Mouse (Mus musculus) megakaryocyte, embryonic 14.5 days (primary cell): ENCODE results near the gene Mrto4. TPM values are rescaled to one million over a fixed set of nuclear protein-coding genes. Genes with fewer than 3 reads are reported as not detected.
"Not testable (repeated sequence)": the region's sequence is repeated elsewhere in the genome, so short reads cannot be mapped to it uniquely, and the experiment has no call there.

ENCODE experiments used
- H3K27me3 ChIP-seq: replicated peaks from 2 replicates; pipeline ENCODE3; 2012; ENCODE audit warnings: inconsistent platforms
- H3K36me3 ChIP-seq: replicated peaks from 2 replicates; pipeline ENCODE3; 2012; ENCODE audit warnings: low read length, inconsistent platforms, mixed read lengths
- H3K4me1 ChIP-seq: 2 replicates; pipeline ENCODE4 v1.6.1; 2012; ENCODE audit warnings: inconsistent platforms
- H3K4me3 ChIP-seq: replicated peaks from 2 replicates; pipeline ENCODE3; 2012; ENCODE audit warnings: moderate library complexity, mild to moderate bottlenecking, inconsistent platforms
- H3K9me3 ChIP-seq: 2 replicates; pipeline ENCODE4 v1.6.1; 2012; ENCODE audit warnings: inconsistent platforms
- FLI1 ChIP-seq: IDR thresholded peaks from 2 replicates; pipeline ENCODE4 v1.6.1; 2012; ENCODE audit warnings: low read length, inconsistent platforms, mixed read lengths
- GATA1 ChIP-seq: IDR thresholded peaks from 3 replicates; pipeline ENCODE4 v1.6.1; 2012; ENCODE audit warnings: mixed read lengths, low read length, inconsistent platforms, borderline replicate concordance
- polyA plus RNA-seq: library from polyadenylated mRNA; stranded (reverse); fragments of >175 nt; gene quantifications from 2 replicates; pipeline ENCODE4 v1.2.3, GENCODE M21; 2012; ENCODE audit warnings: low replicate concordance; ENCODE audit not compliant: insufficient read depth

Mrto4 gene
- 38.8 and 55.8 TPM in 2 replicates for polyA plus RNA-seq

DNA sequence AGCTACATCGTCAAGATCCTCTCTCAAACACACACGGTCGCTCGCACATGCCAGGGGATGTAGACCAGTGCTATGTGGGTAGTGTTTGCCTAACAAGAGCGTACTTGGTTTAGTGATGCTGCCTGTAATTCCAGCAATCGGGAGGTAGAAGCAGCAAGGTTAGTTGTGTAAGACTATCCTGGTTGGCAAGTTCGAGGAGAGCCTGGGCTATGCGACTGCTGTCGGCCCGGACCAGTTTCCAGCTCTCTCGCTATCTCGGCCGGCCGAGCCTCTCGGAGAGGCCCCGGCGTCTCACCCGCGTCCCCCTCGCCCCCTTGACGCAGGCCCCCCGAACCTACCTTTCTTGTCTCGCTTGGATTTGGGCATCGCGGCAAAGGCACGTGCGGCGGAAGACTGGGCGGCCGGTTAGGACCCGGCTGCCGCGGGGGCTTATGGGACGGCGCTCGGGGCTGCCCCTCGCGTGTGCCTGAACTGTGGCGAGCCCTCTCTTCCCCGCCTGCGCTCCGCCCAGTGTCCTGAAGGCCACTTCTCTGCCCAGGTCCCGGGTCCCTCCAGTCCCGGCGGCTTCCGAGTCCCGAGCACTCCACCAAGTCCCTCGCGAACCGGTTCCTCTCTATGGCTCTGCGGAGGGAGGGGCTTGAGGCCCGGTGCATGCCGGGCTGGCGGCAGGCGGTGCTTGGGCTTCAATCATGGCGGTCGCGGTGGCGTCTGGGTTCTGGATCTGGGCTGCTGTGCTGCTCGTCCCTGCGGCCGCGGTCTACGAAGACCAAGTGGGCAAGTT, at the start of gene Mrto4, which contains the start of the genes Emc1 and Ubr4:
Mrto4 (minus strand) TSS at position 646 of the 781 bp plus-strand sequence.
Emc1 (plus strand) TSS at position 657 of the 781 bp plus-strand sequence.
Ubr4 (plus strand) TSS at position 679 of the 781 bp plus-strand sequence.
- TF ChIP-seq FLI1, result no peak
- TF ChIP-seq GATA1, result no peak
- peaks cover 59% of the 10 kb centered on the region for H3K36me3 ChIP-seq
- H3K4me1 ChIP-seq, result peaks cover 46% of the 10 kb centered on the region
- peak within 1 kb of the TSS; percentile 100 for H3K4me3 ChIP-seq
- H3K27me3 ChIP-seq, result no peaks in the 10 kb centered on the region
- H3K9me3 ChIP-seq, result no peaks in the 10 kb centered on the region

DNA sequence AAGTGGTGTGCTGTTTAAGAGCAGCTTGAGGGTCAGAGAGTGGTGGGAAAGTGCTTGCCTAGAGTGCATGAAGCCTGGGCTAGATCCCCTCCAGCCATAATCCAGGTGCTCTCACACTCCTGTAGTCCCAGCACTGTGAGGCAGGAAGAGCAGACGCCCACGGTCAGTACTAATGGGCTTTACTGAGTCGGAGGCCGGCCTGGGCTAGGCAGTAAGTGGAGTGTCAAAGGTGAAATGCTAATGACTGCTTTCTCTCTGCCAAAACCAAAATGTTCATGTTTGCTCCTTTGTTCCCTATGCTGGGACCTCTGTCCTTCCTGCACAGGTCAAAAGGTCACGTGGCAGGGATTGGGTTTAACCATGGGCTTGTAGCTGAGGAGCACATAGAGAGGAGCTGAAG, 48.1 kb upstream of the Mrto4 start:
- H3K9me3 ChIP-seq, result no peaks in the 10 kb centered on the region
- H3K36me3 ChIP-seq, result peaks cover 97% of the 10 kb centered on the region
- no peak overlapping the region for H3K4me3 ChIP-seq
- no peaks in the 10 kb centered on the region for H3K27me3 ChIP-seq
- 0 out of 2 replicates have a peak, but pooled peaks cover 1% of the 10 kb centered on the region for H3K4me1 ChIP-seq
- TF ChIP-seq GATA1, result no peak
- no peak for TF ChIP-seq FLI1

- TF ChIP-seq GATA1, result no peak
- no peak for TF ChIP-seq FLI1
- peaks cover 12% of the 10 kb centered on the region for H3K4me1 ChIP-seq
- no peak overlapping the region for H3K4me3 ChIP-seq
Measured at GRCm38 (mm10) chr4:139395431-139395830, 43.1 kb upstream of the Mrto4 start.

DNA sequence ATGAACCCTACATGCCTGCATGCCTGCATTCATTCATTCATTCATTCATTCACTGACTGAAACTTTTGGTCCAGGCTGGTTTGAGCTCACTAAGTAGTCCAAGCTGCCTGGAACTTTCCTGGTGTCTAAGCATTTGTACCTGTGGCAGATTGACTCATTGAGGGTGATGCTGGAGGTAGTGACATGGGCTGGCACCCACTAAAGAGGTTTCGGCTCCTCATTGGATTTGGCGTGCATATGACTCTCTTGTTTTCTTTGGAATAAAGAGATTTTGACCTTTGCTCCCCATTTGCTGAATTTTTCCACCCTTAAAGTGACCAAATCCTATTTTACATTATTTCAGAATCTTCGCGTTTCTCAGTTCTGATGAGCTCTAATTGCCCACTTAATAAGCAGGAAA, 37.2 kb upstream of the Mrto4 start:
- H3K27me3 ChIP-seq, result no peaks in the 10 kb centered on the region
- peaks cover 59% of the 10 kb centered on the region for H3K4me1 ChIP-seq
- H3K4me3 ChIP-seq, result no peak overlapping the region
- no peaks in the 10 kb centered on the region for H3K9me3 ChIP-seq
- no peak for TF ChIP-seq GATA1
- TF ChIP-seq FLI1, result no peak
- H3K36me3 ChIP-seq, result peaks cover 86% of the 10 kb centered on the region

More at GRCm38 (mm10) chr4:139395431-139395830, 43.1 kb upstream of the Mrto4 start:
- Histone ChIP-seq H3K9me3 (no peaks in the 10 kb centered on the region), H3K27me3 (no peaks in the 10 kb centered on the region), H3K36me3 (peaks cover 96% of the 10 kb centered on the region)

DNA sequence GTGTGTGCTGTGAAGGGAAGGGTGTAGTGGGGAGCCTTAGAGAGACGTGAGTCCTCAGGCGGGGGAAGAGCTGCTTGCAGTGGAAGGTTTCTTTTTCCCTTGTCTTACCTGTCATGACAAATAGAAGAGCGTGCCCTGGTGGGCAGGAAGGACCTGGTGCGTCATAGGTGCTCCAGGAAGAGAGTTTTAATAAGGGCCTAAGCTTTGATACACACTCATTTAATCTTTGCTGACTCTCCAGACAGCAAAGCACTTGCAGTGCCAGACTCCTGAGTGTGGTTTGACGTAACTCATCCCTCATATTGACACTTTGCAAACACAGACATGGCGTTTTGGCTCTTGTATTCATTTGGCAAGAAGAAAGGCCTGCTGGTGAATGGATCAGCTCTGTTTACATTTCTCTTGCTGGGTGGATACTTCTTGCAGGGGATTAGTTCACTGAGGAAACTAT, 34.5 kb upstream of the Mrto4 start:
- Histone ChIP-seq H3K36me3 (peaks cover 69% of the 10 kb centered on the region), H3K4me1 (peaks cover 85% of the 10 kb centered on the region), H3K9me3 (no peaks in the 10 kb centered on the region), H3K4me3 (no peak overlapping the region), H3K27me3 (no peaks in the 10 kb centered on the region)
- TF ChIP-seq GATA1 (no peak), FLI1 (no peak)

- not testable (repeated sequence) for H3K4me3 ChIP-seq, H3K9me3 ChIP-seq, H3K27me3 ChIP-seq
- H3K36me3 ChIP-seq, result peaks cover 58% of the 10 kb centered on the region
- H3K4me1 ChIP-seq, result peaks cover 83% of the 10 kb centered on the region
Measured at GRCm38 (mm10) chr4:139385841-139386240, 33.5 kb upstream of the Mrto4 start.

DNA sequence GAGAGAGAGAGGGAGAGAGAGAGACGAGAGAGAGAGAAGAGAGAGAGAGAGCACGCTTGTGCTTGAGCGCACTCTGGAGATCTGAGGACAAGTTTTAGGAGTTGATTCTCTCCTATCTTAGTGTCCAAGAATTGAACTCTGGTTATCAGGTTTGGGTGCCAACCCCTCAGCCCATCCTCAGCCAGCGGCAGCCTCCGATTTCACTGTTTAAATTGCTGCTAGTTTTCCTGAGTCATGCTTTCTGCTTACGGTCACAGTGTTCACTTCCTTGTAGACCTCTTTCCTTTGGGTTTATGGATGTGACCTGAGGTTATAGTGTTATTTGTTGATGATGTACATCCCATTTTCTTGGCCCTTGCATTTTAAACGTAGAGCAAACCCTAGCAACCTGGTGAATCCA, 29.9 kb upstream of the Mrto4 start:
- peak overlapping the region; percentile 93 for H3K4me3 ChIP-seq

GRCm38 (mm10) chr4:139381452-139381845, 29.1 kb upstream of the Mrto4 start:
- H3K27me3 ChIP-seq, result no peaks in the 10 kb centered on the region
- TF ChIP-seq GATA1, result no peak
- no peaks in the 10 kb centered on the region for H3K9me3 ChIP-seq
- H3K36me3 ChIP-seq, result peaks cover 41% of the 10 kb centered on the region
- peak overlapping the region; percentile 93 for H3K4me3 ChIP-seq
- H3K4me1 ChIP-seq, result peaks cover 56% of the 10 kb centered on the region

More for the DNA sequence above, 29.9 kb upstream of the Mrto4 start:
- H3K4me1 ChIP-seq, result peaks cover 63% of the 10 kb centered on the region
- no peaks in the 10 kb centered on the region for H3K27me3 ChIP-seq
- no peak for TF ChIP-seq FLI1
- TF ChIP-seq GATA1, result no peak
- peaks cover 41% of the 10 kb centered on the region for H3K36me3 ChIP-seq
- no peaks in the 10 kb centered on the region for H3K9me3 ChIP-seq

DNA sequence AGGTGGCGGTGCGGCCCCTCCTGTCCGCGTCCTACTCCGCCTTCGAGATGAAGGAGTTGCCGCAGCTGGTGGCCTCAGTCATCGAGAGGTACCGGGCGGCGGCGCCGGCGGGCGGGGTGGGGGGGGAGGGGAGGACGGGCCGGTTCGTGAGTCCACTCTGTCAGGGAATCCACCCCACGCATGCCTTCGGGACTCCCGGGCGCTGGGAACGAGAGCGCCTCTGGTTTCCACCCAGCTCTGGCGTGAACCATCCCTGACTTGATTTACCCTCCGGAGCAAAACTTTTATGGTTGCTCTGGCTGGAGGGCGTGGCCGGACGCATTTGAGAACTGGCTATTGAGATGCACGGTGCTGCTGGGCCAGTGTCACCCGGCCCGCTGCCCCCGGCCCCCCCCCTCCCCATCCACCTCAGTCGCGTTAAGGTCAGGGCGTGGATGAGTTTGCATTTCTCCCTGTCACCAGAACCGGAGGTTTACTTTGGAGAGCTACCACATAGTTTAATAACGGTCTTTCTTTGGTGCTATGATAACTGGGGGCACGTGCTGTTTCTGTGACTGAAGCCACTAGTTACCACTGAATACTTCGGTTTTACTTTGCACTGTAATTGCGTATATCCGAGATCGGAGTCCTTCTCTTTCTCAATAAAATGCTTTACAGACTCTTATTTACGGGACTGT, 28.5 kb upstream of the Mrto4 start:
- TF ChIP-seq FLI1 (no peak), GATA1 (no peak)
- Histone ChIP-seq H3K4me1 (peaks cover 50% of the 10 kb centered on the region), H3K4me3 (peak overlapping the region; percentile 93), H3K27me3 (no peaks in the 10 kb centered on the region), H3K36me3 (peaks cover 43% of the 10 kb centered on the region), H3K9me3 (no peaks in the 10 kb centered on the region)

DNA sequence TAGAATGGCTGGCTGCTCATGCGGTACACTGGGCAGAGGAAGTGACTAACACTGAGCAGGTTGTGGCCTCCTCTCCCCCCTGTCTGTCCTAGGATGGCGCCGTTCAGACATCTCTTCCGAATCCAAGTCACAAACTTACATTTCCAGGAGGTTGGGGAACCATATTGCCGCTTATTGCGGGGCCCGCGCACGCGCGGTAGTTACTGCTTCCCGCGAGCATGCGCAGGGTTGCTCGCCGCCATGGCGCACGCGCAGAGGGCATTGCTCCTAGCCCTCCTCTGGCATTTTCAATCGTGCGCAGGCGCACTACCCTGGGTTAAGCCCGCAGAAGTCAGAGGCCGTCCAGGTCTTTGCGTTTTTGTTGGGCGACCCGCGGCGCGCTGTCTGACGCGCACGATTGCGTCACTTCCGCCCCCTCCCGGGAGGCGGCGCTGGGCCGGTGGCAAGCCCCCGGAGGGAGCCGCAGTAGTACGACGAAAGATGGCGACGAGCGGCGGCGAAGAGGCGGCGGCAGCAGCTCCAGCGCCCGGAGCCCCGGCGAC, 27.9 kb upstream of the Mrto4 start:
- peaks cover 44% of the 10 kb centered on the region for H3K4me1 ChIP-seq
- peaks cover 46% of the 10 kb centered on the region for H3K36me3 ChIP-seq
- TF ChIP-seq FLI1 (no peak), GATA1 (no peak)
- no peaks in the 10 kb centered on the region for H3K27me3 ChIP-seq
- no peaks in the 10 kb centered on the region for H3K9me3 ChIP-seq
- H3K4me3 ChIP-seq, result peak overlapping the region; percentile 93
